Mouse (Mus musculus) cerebellum, adult 18-20 months (tissue): ENCODE data around the gene Fads2.

ENCODE experiments used
- DNase-seq, 2 experiments: peaks; one replicate each; pipeline ENCODE4 v3.0.0; 2021

Fads2 gene

DNA sequence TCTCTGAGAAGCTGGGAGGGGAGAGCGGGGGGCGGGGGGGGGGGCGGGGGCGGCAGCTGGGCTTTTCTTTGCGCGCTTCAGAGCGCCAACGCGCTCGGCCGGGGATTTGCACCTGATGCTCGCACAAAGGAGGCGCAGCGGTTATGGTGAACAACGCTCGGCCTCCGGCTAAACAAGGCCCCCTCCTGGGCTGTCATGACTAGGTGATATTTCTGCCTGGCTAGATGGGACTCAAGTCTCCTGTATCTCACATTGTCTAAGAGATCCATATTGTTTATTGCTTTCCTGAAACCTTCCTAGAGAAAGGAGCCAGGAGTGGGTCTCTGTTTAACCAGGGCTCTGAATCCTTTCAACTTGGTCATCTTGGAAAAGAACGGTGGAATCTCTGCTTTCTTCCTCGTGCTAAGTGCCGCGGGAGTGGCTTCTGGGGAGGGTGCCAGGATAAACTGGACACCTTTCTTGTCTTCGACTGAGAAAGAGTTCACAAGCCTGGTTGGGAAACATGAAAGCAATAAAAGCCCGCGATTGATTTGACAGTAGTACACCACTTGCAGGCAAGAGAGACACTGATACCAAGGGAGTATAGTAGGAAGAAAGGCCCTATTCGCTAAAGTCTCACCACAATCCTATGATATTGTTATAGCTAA lies 631 bp upstream of the Fads2 start:
- no peak for DNase-seq

GRCm38 (mm10) chr19:10100631-10101071 lies 895 bp downstream of the Fads2 start:
- DNase-seq = peak; percentile 35 to 47

GRCm38 (mm10) chr19:10097826-10098225 lies 3.7 kb downstream of the Fads2 start:
- DNase-seq = peak in 1 of 2 experiments; percentile 7

DNA sequence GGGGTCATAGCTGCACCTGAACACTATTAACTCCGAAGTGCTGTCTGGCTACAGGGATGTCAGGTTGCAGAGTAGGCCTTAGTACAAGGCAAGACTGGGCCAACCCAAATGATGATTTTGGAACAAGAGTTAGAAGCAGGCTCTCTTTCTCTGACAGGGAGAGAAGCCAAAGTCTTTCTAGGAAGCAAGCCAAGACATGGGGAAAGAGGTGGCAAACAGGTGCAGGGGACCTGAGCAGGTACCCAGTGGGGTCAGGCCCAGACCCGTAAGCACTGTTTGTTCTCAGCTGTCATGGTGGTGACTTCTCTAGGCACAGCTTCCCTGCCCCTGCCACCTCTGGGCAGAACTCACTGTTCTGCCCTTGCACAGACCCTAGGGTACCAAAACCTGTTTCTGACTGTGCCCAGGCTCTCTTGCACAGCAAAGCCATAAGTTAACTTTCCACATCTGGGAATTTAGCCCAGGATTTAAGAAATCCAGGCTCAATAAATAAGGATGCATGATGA lies 5.1 kb downstream of the Fads2 start:
- no peak for DNase-seq

GRCm38 (mm10) chr19:10094695-10095094 lies 6.9 kb downstream of the Fads2 start:
- no peak for DNase-seq

DNA sequence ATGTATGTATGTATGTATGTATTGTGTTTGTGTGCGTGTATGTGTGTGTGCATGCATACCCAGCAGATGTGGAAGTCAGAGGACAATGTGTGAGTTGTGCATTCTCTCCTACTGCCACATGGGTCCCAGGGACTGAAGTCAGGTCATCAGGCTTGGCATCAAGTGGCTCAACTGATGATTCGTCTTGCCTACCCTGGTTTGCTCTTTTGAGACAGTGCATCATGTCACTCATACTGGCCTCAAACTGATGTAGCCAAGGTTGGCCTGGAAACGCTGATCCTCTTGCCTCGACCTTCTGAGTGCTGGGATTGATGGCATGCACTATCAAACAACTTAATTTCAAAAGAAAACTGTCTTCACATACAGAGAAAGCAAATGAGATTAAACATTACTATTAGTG lies 7.7 kb downstream of the Fads2 start:
- DNase-seq = no peak

DNA sequence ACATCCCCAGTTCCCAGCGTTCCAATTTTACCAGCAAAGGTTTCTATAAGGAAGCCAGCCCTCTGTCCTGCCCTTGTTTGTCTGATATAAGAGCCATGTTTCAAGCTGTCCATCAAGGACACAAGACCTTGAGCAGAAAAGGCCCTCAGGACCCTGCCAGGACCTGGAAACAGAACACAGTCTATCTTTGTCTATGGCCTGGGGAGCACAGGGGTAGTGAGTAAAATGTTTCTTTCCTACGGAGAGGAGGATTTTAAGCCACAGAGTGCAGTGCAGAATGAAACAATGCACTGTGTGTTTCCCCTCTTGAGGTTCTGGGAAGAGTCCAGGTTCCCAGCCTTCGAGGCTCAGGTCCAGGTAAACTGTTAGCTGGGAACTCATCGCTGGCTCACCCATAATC lies 14.6 kb downstream of the Fads2 start:
- DNase-seq = no peak

- no peak for DNase-seq
Measured at GRCm38 (mm10) chr19:10085454-10085853, 16.1 kb downstream of the Fads2 start.

DNA sequence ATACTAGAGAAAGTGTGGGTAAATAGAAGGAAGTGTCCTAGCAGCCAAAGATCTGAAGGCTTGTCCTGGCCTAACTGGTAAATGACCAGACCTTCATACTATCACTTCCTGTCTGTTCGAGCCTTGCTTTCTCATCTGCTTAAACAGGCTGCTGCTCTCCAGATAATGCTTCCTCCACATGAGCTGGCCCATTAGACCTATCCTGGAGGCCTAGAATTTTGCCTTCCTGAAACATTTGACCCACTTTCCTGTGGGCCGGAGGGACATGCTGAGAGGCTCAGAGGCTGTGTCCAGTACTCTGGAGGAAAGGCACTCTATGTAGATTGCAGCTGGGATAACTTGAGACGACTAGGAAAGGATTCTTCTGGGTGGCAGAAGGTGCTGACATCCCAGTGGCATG lies 19.4 kb downstream of the Fads2 start:
- no peak for DNase-seq

GRCm38 (mm10) chr19:10080384-10080783 lies 21.2 kb downstream of the Fads2 start:
- DNase-seq = no peak

GRCm38 (mm10) chr19:10078392-10078791 lies 23.2 kb downstream of the Fads2 start:
- DNase-seq = no peak

DNA sequence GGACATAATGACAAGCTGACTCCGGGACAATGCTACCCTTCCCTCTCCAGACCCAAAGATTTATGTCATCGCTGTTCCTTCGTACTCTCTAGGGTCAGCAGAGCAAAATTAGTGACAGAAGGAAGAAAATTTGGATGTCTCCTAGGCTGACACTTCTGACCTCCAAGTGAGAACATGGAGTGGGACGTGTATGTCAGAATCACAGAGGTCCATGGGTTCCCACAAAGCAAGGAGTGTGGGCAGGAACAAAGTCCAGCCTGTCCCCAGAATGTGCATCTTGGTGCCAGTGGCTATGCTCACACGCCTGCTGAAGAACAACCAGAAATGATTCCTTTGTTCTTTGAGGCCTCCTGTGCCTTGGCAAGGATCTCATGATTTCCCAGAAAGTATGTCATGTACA lies 28.4 kb downstream of the Fads2 start:
- no peak for DNase-seq

DNA sequence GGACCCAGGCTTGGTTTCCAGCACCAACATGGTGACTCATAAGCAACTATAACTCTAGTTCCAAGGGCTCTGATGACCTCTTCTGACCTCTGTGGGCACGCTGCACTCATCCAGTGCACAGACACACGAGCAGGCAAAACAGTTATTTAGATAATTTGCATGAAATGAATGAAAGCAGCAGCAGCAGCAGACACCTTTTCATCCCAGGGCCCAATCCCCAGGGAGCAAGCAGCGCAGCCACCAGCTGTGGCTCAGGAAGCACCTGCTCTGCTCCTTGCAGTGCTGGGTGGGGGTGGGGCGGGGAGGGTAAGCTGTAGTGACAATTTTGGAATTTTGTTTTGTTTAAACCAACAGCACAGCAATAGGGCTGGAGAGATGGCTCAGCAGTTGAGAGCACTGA lies 29.7 kb downstream of the Fads2 start:
- no peak for DNase-seq

DNA sequence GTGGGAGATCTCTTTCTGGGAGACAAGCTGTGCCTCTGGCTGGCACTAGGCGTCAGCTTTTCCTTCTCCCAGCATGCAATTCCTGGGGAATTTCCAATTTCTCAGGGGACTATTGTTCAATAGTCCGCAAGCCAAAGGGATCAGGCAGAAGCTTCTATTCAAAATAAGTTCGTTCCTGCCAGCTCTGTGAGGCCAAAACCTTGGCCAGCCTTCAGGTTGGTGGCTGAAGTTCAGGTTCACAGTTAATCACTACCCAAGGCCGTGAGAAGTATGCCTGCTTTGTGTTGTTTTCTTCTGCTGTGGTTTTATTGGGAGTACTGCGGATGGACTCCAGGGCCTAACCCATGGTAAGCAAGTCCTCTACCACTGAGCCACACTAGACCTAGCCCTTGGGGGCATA lies 30.4 kb downstream of the Fads2 start:
- no peak for DNase-seq

DNA sequence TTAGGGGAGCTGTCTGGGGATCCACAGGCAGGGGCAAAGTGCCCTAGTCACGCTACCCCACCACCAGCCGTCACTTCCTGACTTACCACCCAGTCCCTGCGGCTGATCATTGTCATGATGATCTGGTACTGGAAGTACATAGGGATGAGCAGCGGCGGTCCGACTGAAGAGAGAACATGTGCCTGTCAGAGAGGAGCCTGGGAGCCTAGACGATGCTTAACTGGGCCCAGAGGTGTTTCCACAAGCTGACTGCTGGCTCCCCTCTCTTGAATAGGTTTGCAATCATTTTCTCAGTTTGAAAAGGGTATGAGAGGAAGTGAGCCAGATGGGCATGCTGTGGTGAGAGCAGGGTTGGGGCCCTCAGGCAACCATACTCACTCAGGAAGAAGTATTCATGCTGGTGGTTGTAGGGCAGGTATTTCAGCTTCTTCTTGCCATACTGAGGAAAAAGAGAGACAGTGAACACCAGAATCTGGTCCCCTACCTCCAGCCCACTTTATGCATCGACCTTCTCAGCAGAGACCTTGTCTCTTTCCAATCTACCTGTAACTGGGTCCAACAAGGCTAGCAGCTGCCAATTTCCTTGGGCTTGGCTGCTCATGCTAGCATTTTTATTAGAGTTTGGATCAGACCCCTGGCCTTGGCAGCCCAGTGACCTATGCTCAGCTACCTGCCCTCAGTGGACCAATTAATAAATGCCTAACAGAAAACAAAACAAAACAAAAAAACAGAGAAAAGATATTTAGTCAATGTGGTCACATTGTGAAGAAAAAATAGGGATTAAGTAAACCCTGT lies 31.2 kb downstream of the Fads2 start:
- no peak for DNase-seq

- DNase-seq = no peak
Measured at GRCm38 (mm10) chr19:10067701-10068100, 33.8 kb downstream of the Fads2 start.

DNA sequence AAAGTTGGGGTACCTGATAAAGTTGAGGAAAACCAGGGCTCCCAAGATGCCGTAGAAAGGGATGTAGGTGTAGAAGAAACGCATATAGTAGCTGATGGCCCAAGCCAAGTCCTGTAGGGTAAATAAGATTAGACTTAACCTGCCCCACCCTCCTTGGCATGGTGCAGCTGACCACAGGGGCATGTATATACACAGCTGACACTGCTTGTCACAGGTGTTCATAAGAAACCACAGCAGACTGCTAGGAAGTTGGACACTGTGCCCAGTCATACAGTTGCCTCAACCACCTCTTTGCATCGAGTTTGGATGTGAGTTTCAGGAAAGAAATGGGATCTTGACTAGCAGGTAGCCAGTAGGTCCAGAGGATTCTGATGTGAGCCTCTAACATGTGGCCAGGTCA lies 35.0 kb downstream of the Fads2 start:
- DNase-seq = no peak

- no peak for DNase-seq
Measured at GRCm38 (mm10) chr19:10066189-10066500, 35.4 kb downstream of the Fads2 start.

DNA sequence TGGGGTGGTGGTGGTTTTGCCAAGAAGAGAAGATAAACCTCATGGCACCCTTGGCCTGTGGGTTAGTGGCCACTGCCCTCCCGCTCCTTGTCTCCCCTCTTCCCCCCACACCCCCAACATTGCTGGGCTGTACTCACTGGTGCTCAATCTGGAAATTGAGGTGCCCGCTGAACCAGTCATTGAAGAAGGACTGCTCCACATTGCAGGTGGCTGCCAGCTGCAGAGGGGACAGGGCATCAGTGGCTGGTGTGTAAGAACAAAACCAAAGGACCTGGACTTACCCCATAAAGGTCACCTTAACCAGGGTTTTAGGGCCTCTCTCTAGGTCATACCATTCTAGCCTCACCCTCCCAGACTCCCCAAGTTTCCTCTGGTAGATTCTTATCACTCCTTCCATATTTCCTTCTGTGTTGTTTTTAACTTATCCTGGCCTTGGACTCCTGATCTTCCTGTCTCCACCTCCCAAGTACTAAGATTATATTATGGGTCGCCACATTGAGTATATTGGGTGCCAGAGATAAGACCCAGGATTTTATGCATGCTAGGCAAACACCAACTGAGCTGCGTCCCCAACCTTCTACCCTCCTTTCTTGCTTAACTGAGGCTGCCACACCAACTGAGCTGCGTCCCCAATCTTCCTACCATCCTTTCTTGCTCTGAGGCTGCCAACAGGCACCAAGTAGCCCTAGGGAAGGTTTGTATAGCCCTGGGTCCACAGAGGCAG lies 35.9 kb downstream of the Fads2 start:
- DNase-seq = no peak

DNA sequence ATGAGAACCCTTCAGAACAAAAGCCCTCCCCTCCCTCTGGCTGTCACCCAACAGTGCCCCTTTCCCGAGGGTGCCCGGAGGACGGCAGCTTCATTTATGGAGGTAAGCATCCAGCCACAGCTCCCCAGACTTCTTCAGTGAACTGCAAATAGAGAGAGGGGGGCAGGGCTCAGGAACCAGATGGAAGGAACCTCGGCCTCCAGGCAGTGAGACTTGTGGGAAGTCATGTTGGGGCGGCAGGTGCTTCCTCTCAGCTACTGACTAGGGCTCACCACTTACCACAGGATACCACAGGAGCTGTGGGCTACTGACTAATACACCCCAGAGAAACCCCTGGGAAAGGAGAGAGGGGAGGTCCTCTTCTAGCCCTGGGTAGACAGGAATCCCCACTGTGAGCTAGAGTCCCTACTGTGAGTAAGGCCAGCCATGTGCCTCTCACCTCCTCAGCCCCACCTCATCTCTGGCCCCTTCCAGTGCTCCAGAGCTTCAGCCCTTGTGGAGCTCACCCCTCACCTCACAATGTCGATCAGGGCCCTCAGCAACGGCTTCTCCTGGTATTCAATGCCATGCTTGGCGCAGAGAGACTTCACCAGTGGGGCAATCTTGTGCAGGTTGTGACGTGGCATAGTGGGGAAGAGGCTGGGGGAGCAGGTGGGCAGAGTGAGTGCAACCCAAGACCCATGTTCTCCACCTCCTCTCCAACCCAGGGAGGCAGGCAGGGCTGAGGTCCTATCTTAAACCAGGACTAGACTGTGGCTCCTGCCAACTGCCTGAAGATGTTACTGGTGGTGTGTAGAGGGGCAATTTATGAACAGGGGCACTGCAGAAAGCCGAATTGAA lies 37.2 kb downstream of the Fads2 start:
- no peak for DNase-seq

GRCm38 (mm10) chr19:10062862-10063261 lies 38.7 kb downstream of the Fads2 start:
- no peak for DNase-seq

- DNase-seq = no peak
Measured at GRCm38 (mm10) chr19:10062292-10062691, 39.3 kb downstream of the Fads2 start.

DNA sequence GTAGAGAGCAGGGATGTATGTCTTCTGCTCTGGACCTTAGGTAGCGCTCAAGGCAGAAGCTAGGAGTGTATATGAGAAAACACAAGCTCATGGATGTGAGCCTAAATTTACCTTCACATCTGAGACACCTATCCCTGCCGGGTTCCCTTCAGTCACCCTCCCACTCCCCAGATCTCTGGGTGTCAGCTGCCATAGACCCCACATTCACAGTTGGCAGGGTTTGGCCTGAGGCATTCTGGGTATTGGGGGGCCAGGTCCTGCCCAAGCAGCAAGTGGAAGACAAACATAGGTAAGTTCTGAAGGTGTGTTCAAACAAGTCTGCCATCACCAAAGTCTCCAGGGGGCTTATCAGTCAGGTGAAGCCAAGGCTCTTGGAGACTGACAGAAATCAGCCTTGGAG lies 39.9 kb downstream of the Fads2 start:
- no peak for DNase-seq
